Mouse (Mus musculus) splenic B cell, adult 2 months (primary cell): ENCODE measurements around the gene Rnd1.

ENCODE experiments used
- DNase-seq: peaks from one replicate; pipeline ENCODE4 v3.0.0-alpha.2; 2011; ENCODE audit warnings: low read depth, low spot score
- H3K27me3 ChIP-seq: 2 replicates; pipeline ENCODE4 v1.6.1; 2012; ENCODE audit warnings: mild to moderate bottlenecking, low read length, moderate library complexity, mixed read lengths; ENCODE audit not compliant: control insufficient read depth, poor library complexity, insufficient read depth, severe bottlenecking
- H3K36me3 ChIP-seq: 2 replicates; pipeline ENCODE4 v1.6.1; 2012; ENCODE audit warnings: mild to moderate bottlenecking, low read length, moderate library complexity, mixed read lengths; ENCODE audit not compliant: control insufficient read depth, poor library complexity, insufficient read depth, severe bottlenecking

Rnd1 gene

GRCm38 (mm10) chr15:98692171-98692715, 15.0 kb upstream of the Rnd1 start:
- no peaks in the 10 kb centered on the region for H3K27me3 ChIP-seq
- no peak for DNase-seq
- no peaks in the 10 kb centered on the region for H3K36me3 ChIP-seq

- DNase-seq, result no peak
- H3K36me3 ChIP-seq, result no peaks in the 10 kb centered on the region
- H3K27me3 ChIP-seq, result no peaks in the 10 kb centered on the region
These were observed 14.4 kb upstream of the Rnd1 start for GRCm38 (mm10) chr15:98691486-98692147.

GRCm38 (mm10) chr15:98689682-98690081, 12.4 kb upstream of the Rnd1 start:
- no peaks in the 10 kb centered on the region for H3K27me3 ChIP-seq
- no peaks in the 10 kb centered on the region for H3K36me3 ChIP-seq
- no peak for DNase-seq

- DNase-seq, result no peak
- H3K27me3 ChIP-seq, result no peaks in the 10 kb centered on the region
- no peaks in the 10 kb centered on the region for H3K36me3 ChIP-seq
These were observed 8.7 kb upstream of the Rnd1 start for GRCm38 (mm10) chr15:98685926-98686325.

- H3K36me3 ChIP-seq, result no peaks in the 10 kb centered on the region
- no peak for DNase-seq
- H3K27me3 ChIP-seq, result no peaks in the 10 kb centered on the region
These were observed 6.5 kb upstream of the Rnd1 start for GRCm38 (mm10) chr15:98683746-98684145.

GRCm38 (mm10) chr15:98683177-98683576, 5.9 kb upstream of the Rnd1 start:
- DNase-seq, result no peak
- no peaks in the 10 kb centered on the region for H3K36me3 ChIP-seq
- no peaks in the 10 kb centered on the region for H3K27me3 ChIP-seq

- no peak for DNase-seq
- H3K27me3 ChIP-seq, result no peaks in the 10 kb centered on the region
- H3K36me3 ChIP-seq, result no peaks in the 10 kb centered on the region
These were observed 4.4 kb upstream of the Rnd1 start for GRCm38 (mm10) chr15:98681633-98682032.

GRCm38 (mm10) chr15:98680660-98681059, 3.4 kb upstream of the Rnd1 start:
- no peaks in the 10 kb centered on the region; the same call in 1 of the 2 replicates for H3K27me3 ChIP-seq
- H3K36me3 ChIP-seq, result no peaks in the 10 kb centered on the region
- DNase-seq, result no peak

- no peak for DNase-seq
- H3K27me3 ChIP-seq, result peaks cover 4% of the 10 kb centered on the region
- no peaks in the 10 kb centered on the region for H3K36me3 ChIP-seq
These were observed 716 bp upstream of the Rnd1 start for GRCm38 (mm10) chr15:98677977-98678376.

- peak; percentile 20 for DNase-seq
- peaks cover 4% of the 10 kb centered on the region for H3K27me3 ChIP-seq
These were observed 790 bp downstream of the Rnd1 start for GRCm38 (mm10) chr15:98676471-98676870.

GRCm38 (mm10) chr15:98675634-98676250, 1.5 kb downstream of the Rnd1 start:
- Histone ChIP-seq H3K27me3 (peaks cover 4% of the 10 kb centered on the region), H3K36me3 (no peaks in the 10 kb centered on the region)
- DNase-seq, result no peak

More at GRCm38 (mm10) chr15:98676471-98676870, 790 bp downstream of the Rnd1 start:
- no peaks in the 10 kb centered on the region for H3K36me3 ChIP-seq

- no peaks in the 10 kb centered on the region for H3K36me3 ChIP-seq
- no peak for DNase-seq
- peaks cover 4% of the 10 kb centered on the region for H3K27me3 ChIP-seq
These were observed 2.2 kb downstream of the Rnd1 start for GRCm38 (mm10) chr15:98674994-98675545.

GRCm38 (mm10) chr15:98674284-98674993, 2.8 kb downstream of the Rnd1 start:
- no peak for DNase-seq
- H3K27me3 ChIP-seq, result peaks cover 4% of the 10 kb centered on the region

GRCm38 (mm10) chr15:98673732-98674131, 3.5 kb downstream of the Rnd1 start:
- no peak for DNase-seq
- Histone ChIP-seq H3K36me3 (no peaks in the 10 kb centered on the region), H3K27me3 (peaks cover 4% of the 10 kb centered on the region)

More at GRCm38 (mm10) chr15:98674284-98674993, 2.8 kb downstream of the Rnd1 start:
- H3K36me3 ChIP-seq, result no peaks in the 10 kb centered on the region

- DNase-seq, result no peak
- Histone ChIP-seq H3K36me3 (no peaks in the 10 kb centered on the region), H3K27me3 (peaks cover 4% of the 10 kb centered on the region)
These were observed 4.7 kb downstream of the Rnd1 start for GRCm38 (mm10) chr15:98672592-98672991.
